Mouse (Mus musculus): ENCODE measurements around the gene Dnajc15.

Gene Dnajc15

DNA sequence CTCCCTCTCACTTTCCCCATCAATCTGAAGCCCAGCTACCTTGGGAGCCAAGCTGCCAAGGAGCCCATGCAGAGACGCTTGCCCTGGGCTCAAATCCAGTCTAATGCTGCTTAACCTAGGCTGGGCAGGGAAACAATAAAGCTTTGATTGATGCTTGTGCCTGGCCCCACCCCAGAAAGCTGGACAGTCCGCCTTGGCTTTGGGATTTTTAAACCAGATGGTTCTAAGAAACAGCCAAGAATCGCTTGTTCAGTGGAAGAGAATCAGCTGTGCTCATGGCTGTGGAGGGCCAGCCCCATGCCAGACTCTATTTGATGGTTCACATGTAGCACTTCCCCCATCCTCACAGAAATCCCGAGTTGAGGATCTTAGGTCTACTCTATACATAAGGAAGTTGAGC, 60.0 kb downstream of the Dnajc15 start:
- CTCF ChIA-PET: interaction anchor here in 1 of 4 experiments (1.5 kb wide), 1 partner anchor 32 kb away, joined by 6 read pairs; no protein-coding TSS in a partner anchor
- POLR2A ChIA-PET: interaction anchor here in 1 of 4 experiments (0.7 to 2.4 kb wide), 5 partner anchors 9 to 27 kb away, joined by 3 to 12 read pairs (median 3); no protein-coding TSS in a partner anchor

GRCm38 (mm10) chr14:77812890-77813289, 62.0 kb downstream of the Dnajc15 start:
- CTCF ChIA-PET: no interaction called here

GRCm38 (mm10) chr14:77811466-77811865, 63.5 kb downstream of the Dnajc15 start:
- ChIA-PET CTCF (no interaction called here), POLR2A (no interaction called here)

More at GRCm38 (mm10) chr14:77812890-77813289, 62.0 kb downstream of the Dnajc15 start:
- POLR2A ChIA-PET: interaction anchor here in 1 of 4 experiments (0.7 to 1.6 kb wide), 4 partner anchors 8 to 1590 kb away, joined by 3 to 8 read pairs (median 4); no protein-coding TSS in a partner anchor

DNA sequence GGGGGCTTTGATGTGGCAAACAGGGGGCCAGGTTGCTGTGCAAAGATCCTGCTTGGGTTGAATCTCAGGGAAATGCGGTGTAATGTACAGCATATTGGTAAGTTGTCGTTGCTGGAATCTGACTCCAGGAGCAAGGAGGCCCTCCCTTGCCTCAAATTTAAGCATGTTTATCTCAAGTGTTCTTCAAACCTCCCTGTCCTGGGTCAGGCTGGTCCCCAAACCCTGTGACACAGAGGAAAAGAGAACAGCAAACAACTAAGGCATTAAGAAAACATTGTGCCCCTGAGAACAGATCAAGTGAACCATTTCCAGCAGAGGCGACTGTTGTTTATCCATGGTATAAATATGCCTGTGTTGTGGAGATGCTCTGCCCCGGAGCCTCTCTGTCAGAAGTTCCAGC, 67.1 kb downstream of the Dnajc15 start:
- ChIA-PET CTCF (no interaction called here), POLR2A (no interaction called here)

GRCm38 (mm10) chr14:77806345-77806744, 68.6 kb downstream of the Dnajc15 start:
- ChIA-PET POLR2A (interaction anchor here in 1 of 4 experiments (1.1 to 1.3 kb wide), 2 partner anchors 12 to 16 kb away, joined by 3 to 6 read pairs; no protein-coding TSS in a partner anchor), CTCF (interaction anchor here in 1 of 4 experiments (0.7 kb wide), 1 partner anchor 481 kb away, joined by 3 read pairs; no protein-coding TSS in a partner anchor)

DNA sequence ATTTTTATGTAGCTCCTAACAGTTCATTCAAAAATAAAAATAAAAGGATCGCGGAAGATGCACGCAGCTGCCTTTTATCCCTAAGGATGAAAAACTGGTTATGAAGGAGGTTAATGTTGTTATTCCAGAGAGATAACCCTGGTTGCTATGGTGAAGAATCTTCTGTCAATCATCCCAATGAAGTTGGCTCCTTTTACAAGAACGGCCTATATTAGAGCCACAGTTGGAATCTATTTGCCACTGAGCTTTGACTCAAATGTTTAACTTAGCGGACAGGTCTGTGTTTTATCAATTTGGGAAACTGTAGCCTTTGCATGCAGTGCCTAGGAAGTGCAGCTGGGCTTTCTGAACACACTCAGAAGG, 72.7 kb downstream of the Dnajc15 start:
- CTCF ChIA-PET: interaction anchor here in 1 of 4 experiments (0.6 kb wide), 1 partner anchor 585 kb away, joined by 3 read pairs; no protein-coding TSS in a partner anchor
- POLR2A ChIA-PET: no interaction called here

DNA sequence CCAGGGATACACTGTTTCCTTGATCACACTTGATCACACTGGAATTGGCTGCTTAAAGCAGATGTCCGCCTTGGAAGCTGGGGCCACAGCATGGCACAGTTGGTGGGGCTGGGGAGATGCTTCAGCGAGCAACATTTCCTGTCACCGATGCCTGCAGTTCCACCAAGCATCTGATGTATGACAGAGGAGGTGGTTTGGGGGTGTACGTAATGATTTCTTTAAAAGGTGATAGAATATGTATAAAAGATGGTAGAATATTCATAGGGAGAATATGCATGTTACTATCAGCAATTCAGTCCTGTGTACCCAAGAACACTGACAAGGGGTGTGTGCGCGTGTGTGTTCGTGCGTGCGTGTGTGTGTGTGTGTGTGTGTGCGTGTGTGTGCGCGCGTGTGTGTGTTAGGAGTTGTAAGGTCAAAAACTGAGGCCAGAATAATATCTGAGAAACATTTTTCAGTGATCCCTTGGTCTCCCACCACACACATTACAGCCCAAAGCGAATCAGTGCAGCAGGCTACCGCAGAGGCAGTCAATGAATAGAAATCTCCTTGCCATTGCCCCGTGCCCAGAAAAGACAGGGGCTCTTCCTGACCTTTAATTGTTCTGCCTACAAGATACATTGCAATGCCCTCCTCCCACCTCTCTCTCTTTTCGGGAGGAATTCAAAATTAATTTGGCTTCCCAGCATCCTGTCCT, 73.2 kb downstream of the Dnajc15 start:
- POLR2A ChIA-PET: no interaction called here
- CTCF ChIA-PET: no interaction called here

DNA sequence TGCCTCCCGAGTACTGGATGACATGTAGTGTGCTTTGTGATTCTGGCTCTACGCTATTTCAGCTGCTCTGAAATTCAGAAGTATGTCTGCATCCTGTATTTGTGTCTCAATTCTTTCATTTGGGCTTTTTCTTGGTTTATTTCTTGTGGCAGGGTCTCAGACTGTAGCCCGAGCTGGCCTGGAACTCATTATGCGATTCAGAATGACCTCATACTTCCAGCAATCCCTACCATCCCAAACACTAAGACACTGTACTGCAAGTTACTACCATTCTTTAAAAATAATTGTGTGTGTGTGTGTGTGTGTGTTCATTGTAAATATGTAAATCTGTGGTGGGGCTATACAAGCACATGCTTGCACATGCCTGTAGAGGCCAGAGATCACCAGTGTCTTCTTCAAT, 78.4 kb downstream of the Dnajc15 start:
- ChIA-PET POLR2A (no interaction called here), CTCF (no interaction called here)

DNA sequence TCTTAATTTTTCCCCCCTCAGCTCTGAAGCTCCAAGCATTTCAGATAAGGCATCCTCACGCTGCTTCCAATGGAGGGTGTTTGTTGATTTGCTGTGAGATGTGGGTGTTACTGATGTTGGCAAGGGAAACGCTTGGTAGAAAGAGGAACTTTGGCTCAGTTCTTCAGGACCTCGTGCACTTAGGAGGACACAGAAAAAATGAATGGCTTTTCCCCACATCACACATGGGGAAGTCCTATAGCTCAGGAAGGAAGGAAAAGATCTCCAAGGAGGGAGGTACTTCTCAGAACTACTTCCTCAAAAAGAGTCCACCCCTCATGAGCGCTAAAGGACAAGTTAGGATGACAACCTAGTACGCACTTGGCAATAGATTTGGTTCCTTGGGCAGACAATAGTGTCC, 79.7 kb downstream of the Dnajc15 start:
- ChIA-PET CTCF (interaction anchor here in 1 of 4 experiments (0.5 kb wide), 1 partner anchor 10 kb away, joined by 5 read pairs; no protein-coding TSS in a partner anchor), POLR2A (interaction anchor here in 1 of 4 experiments (2.0 kb wide), 1 partner anchor 11 kb away, joined by 6 read pairs; no protein-coding TSS in a partner anchor)

GRCm38 (mm10) chr14:77794285-77794949, 80.5 kb downstream of the Dnajc15 start:
- ChIA-PET POLR2A (interaction anchor here in 1 of 4 experiments (2.0 kb wide), 1 partner anchor 12 kb away, joined by 6 read pairs; no protein-coding TSS in a partner anchor), CTCF (no interaction called here)

DNA sequence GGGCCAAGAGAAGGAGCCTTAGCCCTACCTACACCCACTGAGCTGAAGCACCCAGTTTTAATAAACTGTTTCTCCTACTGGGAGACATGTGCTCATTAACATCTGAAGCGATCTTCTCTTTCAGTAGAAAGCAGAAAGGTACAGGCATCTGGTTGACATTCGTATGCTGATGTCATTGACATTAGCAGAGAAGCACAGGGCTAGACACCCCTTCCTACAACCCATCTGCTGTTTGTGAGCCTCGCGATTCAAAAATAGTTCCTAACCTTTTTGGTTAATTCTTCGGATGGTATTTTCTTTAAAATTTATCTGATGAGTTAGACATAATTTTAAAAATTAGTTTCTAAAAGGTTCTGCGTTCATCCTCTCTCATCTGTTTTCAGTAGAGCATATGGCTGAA, 81.9 kb downstream of the Dnajc15 start:
- CTCF ChIA-PET: interaction anchor here in 1 of 4 experiments (0.6 kb wide), 1 partner anchor 10 kb away, joined by 3 read pairs; no protein-coding TSS in a partner anchor
- POLR2A ChIA-PET: interaction anchor here in 1 of 4 experiments (0.6 to 2.0 kb wide), 3 partner anchors 13 to 41 kb away, joined by 3 to 6 read pairs (median 4); no protein-coding TSS in a partner anchor

DNA sequence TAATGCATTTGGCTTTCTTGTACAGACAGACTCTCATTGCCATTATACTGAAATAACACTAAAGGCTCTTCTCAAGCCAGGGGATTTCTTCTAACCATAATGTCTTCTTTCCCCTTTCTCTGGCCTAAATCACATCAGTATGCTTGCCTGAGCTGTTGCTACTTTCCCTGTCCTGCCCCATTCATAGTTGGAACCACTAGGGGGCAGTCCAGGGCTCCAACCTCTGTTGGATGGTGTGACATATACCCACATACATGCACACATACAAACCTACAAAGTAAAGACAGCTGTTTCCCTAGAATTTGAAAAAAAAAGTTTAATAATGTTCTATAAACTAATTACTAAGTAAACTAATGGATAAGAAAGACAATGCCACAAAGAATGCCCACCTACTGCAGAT, 91.7 kb downstream of the Dnajc15 start:
- CTCF ChIA-PET: interaction anchor here (0.5 to 1.4 kb wide), 13 partner anchors 10 to 701 kb away, joined by 3 to 7 read pairs (median 3); no protein-coding TSS in a partner anchor
- POLR2A ChIA-PET: interaction anchor here in 1 of 4 experiments (0.7 kb wide), 1 partner anchor 10 kb away, joined by 4 read pairs; no protein-coding TSS in a partner anchor

DNA sequence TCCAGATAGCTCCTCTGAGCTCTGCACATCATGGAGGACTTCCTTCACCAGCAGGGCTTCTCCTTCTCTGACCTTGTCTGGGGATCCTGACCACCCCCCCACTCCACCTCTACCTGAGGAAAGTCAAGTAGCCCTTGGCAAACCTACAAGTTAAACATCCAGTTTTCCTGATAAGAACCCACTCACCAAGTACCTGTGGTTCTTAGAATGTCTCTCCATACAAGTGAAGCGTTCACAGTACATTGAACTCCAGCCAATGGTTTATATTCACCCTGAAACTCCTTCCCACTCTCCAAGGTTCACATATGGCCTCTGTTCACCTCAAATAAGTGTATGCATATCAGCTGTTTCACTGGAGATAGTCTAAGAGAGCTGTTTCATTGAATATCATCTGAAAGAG, 97.6 kb downstream of the Dnajc15 start:
- ChIA-PET CTCF (no interaction called here), POLR2A (no interaction called here)

DNA sequence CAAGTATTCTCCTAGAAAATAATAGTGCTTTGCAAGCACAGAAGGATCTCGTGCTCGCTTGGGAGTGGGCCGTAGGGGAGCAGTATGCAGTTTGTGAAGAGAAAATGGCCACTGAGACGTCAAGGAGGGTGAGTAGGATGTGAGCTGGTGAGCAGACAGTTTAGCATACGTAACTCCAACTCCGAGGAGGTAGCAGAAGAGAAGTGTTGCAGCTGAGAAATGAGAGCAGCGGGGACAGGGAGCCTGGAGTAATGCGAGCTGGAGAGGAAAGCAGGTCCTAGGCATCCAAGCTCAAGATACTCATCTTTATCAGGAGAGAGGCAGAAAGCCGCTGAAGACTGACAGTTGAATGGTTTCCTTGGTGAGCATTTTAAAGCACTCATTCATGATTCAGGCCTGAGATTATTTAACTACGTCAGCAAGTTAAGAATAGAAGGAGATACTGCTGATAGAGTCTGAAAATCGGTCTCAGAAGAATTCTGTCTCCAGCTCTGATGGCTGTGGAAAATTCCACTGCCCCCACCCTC, 98.9 kb downstream of the Dnajc15 start:
- ChIA-PET POLR2A (interaction anchor here in 1 of 4 experiments (0.6 kb wide), 1 partner anchor 380 kb away, joined by 3 read pairs; no protein-coding TSS in a partner anchor), CTCF (no interaction called here)

GRCm38 (mm10) chr14:77773331-77773730, 101.6 kb downstream of the Dnajc15 start:
- POLR2A ChIA-PET: interaction anchor here in 1 of 4 experiments (0.8 to 1.4 kb wide), 4 partner anchors 10 to 82 kb away, joined by 3 to 4 read pairs (median 4); no protein-coding TSS in a partner anchor
- CTCF ChIA-PET: interaction anchor here in 3 of 4 experiments (0.7 to 1.6 kb wide), 3 partner anchors 10 to 12 kb away, joined by 4 to 7 read pairs (median 5); no protein-coding TSS in a partner anchor

DNA sequence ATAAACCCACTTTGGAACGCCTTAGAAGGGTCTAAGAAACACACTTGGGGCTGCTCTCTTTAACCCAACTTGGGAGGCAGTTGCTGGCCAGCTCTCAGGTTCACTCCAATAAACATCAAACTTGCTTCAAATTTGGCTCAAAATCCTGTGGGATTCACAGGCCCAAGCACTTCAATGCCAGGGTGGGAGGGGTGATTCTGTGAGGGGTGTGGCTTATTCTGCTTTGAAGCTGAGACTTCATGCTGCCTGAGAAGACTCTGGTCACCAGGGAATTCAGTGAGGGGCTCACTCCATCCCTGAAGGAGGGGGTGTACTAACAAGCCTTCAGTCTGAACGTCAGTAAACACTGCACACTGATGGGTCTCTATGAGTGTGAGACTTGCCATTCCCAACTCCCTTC, 103.3 kb downstream of the Dnajc15 start:
- ChIA-PET CTCF (interaction anchor here in 1 of 4 experiments (1.6 kb wide), 1 partner anchor 12 kb away, joined by 7 read pairs; no protein-coding TSS in a partner anchor), POLR2A (no interaction called here)

All from embryonic stem cell, embryonic (primary cell).